Mouse (Mus musculus) liver, embryonic 11.5 days (tissue): ENCODE results near the gene Fabp2. TPM values are rescaled to one million over a fixed set of nuclear protein-coding genes. Genes with fewer than 3 reads are reported as not detected.

ENCODE experiments used
- ATAC-seq: fragments of 200-750 bp; cut with Nextera tagmentation; replicated peaks from 2 replicates; pipeline ENCODE4 v1.8.0; 2017; ENCODE audit warnings: moderate number of reproducible peaks, mild to moderate bottlenecking, moderate TSS enrichment, moderate library complexity; ENCODE audit not compliant: low FRiP score
- DNase-seq: peaks from one replicate; pipeline ENCODE4 v3.0.0-alpha.2; 2017; ENCODE audit warnings: low spot score
- H3K27ac ChIP-seq: fragments of 300-500 bp; sonication (generic); 2 replicates; pipeline ENCODE4 v1.5.1; 2014; ENCODE audit warnings: mild to moderate bottlenecking, low read depth, low read length, control low read depth
- H3K27me3 ChIP-seq: fragments of 300-500 bp; sonication (generic); replicated peaks from 2 replicates; pipeline ENCODE4 v1.6.1; 2014; ENCODE audit warnings: low read length, mixed read lengths; ENCODE audit not compliant: control insufficient read depth, insufficient read depth
- H3K36me3 ChIP-seq: fragments of 300-500 bp; sonication (generic); 2 replicates; pipeline ENCODE4 v1.6.1; 2014; ENCODE audit warnings: mild to moderate bottlenecking, low read length, moderate library complexity, mixed read lengths; ENCODE audit not compliant: control insufficient read depth, insufficient read depth
- H3K4me1 ChIP-seq: fragments of 300-500 bp; sonication (generic); replicated peaks from 2 replicates; pipeline ENCODE4 v1.6.1; 2014; ENCODE audit warnings: low read length, mixed read lengths; ENCODE audit not compliant: control insufficient read depth, insufficient read depth
- H3K4me2 ChIP-seq: fragments of 300-500 bp; sonication (generic); 2 replicates; pipeline ENCODE4 v1.6.1; 2014; ENCODE audit warnings: mild to moderate bottlenecking, control low read depth, moderate library complexity
- H3K4me3 ChIP-seq: fragments of 300-500 bp; sonication (generic); 2 replicates; pipeline ENCODE4 v1.5.1; 2014; ENCODE audit warnings: low read depth, low read length, control low read depth
- H3K9ac ChIP-seq: fragments of 300-500 bp; sonication (generic); 2 replicates; pipeline ENCODE4 v1.6.1; 2014; ENCODE audit warnings: low read depth, low read length, control low read depth
- H3K9me3 ChIP-seq: fragments of 300-500 bp; sonication (generic); 2 replicates; pipeline ENCODE4 v1.6.1; 2016; ENCODE audit warnings: low read length, inconsistent platforms, mixed read lengths; ENCODE audit not compliant: control insufficient read depth
- WGBS: fragments of 180-500 bp; shearing (Covaris S2); extraction: QIAGEN DNeasy Blood & Tissue Kit; methylation state at CpG from one replicate; pipeline ENCODE4 v1.1.7; 2014; 5-methylcytosine and 5-hydroxymethylcytosine counted together
- polyA plus RNA-seq: library from polyadenylated mRNA; unstranded; fragments of >200 nt; fragmentation: Nextera tagmentation; extraction: Ambion mirVana; gene quantifications from 2 replicates; pipeline ENCODE4 v1.2.1, GENCODE M21; 2014

The Fabp2 gene
- polyA plus RNA-seq = 4.3 and 5.4 TPM in 2 replicates

DNA sequence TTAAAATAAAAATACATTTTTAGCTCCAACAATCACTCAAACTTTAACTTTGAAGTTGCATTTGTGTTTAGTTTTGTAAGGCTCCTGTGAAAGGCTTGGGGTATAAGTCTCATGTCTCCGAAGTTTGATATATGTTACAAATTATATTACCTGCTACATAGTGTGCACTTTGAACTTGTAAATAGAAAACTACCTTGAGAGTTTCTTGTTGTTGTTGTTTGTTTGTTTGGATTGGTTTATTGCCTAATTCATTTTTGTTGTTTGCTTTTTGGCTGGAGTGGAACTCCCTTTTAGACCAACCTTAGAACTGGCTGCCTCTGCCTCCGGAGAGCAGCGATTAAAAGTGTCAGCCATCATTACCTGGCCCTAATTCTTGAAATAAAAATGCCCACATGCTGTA, at the start of gene Fabp2:
Fabp2 (plus strand) TSS at position 301 of the 400 bp plus-strand sequence.
- H3K27me3 ChIP-seq = no peaks in the 10 kb centered on the region
- H3K36me3 ChIP-seq = no peaks in the 10 kb centered on the region
- no peak within 1 kb of the TSS for H3K9ac ChIP-seq
- no peak within 1 kb of the TSS for H3K27ac ChIP-seq
- H3K4me2 ChIP-seq = no peak within 1 kb of the TSS
- no peaks in the 10 kb centered on the region for H3K9me3 ChIP-seq
- DNase-seq (no peak), ATAC-seq (no peak)
- no peak within 1 kb of the TSS for H3K4me3 ChIP-seq
- WGBS = 91% methylated on average over 3 of the region's 3 CpGs
- H3K4me1 ChIP-seq = no peaks in the 10 kb centered on the region

GRCm38 (mm10) chr3:122848410-122849034, 46.4 kb upstream of the Fabp2 start:
- WGBS = 51% methylated on average over 5 of the region's 5 CpGs
- Histone ChIP-seq H3K4me2 (no peak overlapping the region), H3K9me3 (no peaks in the 10 kb centered on the region), H3K27me3 (no peaks in the 10 kb centered on the region), H3K36me3 (peaks cover 5% of the 10 kb centered on the region; the same call in 1 of the 2 replicates), H3K9ac (no peak overlapping the region), H3K4me3 (no peak overlapping the region), H3K4me1 (no peaks in the 10 kb centered on the region), H3K27ac (no peak overlapping the region)
- ATAC-seq (no peak), DNase-seq (no peak)

- no peaks in the 10 kb centered on the region for H3K9me3 ChIP-seq
- no peak for ATAC-seq
- no peak overlapping the region for H3K27ac ChIP-seq
- no peaks in the 10 kb centered on the region for H3K36me3 ChIP-seq
- H3K4me1 ChIP-seq = no peaks in the 10 kb centered on the region
- DNase-seq = no peak
- H3K4me2 ChIP-seq = no peak overlapping the region
- H3K27me3 ChIP-seq = no peaks in the 10 kb centered on the region
- 65% methylated on average over 11 of the region's 11 CpGs for WGBS
- no peak overlapping the region for H3K4me3 ChIP-seq
- H3K9ac ChIP-seq = no peak overlapping the region
Observed at GRCm38 (mm10) chr3:122855149-122855548, 39.7 kb upstream of the Fabp2 start.

DNA sequence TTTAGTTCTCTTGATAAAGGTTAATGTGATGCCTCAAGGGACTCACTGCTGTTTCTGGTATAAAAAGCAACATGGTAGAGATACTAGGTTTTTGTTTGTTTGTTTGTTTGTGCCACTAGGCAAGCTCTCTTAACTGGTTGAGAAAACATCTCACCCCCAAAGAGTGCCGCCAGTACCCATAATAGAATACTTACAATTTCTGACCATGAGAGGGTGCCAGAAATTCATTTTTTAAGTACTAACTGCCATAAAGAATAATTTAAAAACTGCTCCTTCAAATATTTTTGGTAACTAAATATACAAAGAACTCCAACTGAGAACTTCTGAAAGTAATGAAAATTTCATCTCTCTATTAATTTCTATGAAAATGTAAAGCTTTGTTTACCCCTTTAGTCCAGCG, 35.0 kb upstream of the Fabp2 start:
- no peaks in the 10 kb centered on the region for H3K9me3 ChIP-seq
- H3K9ac ChIP-seq = no peak overlapping the region
- H3K4me2 ChIP-seq = no peak overlapping the region
- DNase-seq (no peak), ATAC-seq (no peak)
- no peaks in the 10 kb centered on the region for H3K4me1 ChIP-seq
- WGBS = 78% methylated on average over 2 of the region's 2 CpGs
- no peak overlapping the region for H3K4me3 ChIP-seq
- H3K27me3 ChIP-seq = no peaks in the 10 kb centered on the region
- no peak overlapping the region for H3K27ac ChIP-seq
- no peaks in the 10 kb centered on the region for H3K36me3 ChIP-seq

- no peak; the same call in 1 of the 2 replicates for ATAC-seq
- DNase-seq = no peak
- no peaks in the 10 kb centered on the region for H3K36me3 ChIP-seq
- H3K4me1 ChIP-seq = no peaks in the 10 kb centered on the region
- no peak overlapping the region for H3K4me2 ChIP-seq
- no peaks in the 10 kb centered on the region for H3K9me3 ChIP-seq
- no peaks in the 10 kb centered on the region for H3K27me3 ChIP-seq
- no peak overlapping the region for H3K4me3 ChIP-seq
- no peak overlapping the region for H3K9ac ChIP-seq
- H3K27ac ChIP-seq = no peak overlapping the region
- 83% methylated on average over 12 of the region's 12 CpGs for WGBS
Observed at GRCm38 (mm10) chr3:122860573-122861498, 34.0 kb upstream of the Fabp2 start.

- H3K27ac ChIP-seq = no peak overlapping the region
- DNase-seq = no peak
- no peaks in the 10 kb centered on the region for H3K9me3 ChIP-seq
- H3K9ac ChIP-seq = no peak overlapping the region
- no peak overlapping the region for H3K4me2 ChIP-seq
- no peak for ATAC-seq
- no peaks in the 10 kb centered on the region for H3K27me3 ChIP-seq
- H3K4me3 ChIP-seq = no peak overlapping the region
- H3K36me3 ChIP-seq = no peaks in the 10 kb centered on the region
- H3K4me1 ChIP-seq = no peaks in the 10 kb centered on the region
- WGBS = 81% methylated on average over 4 of the region's 4 CpGs
Observed at GRCm38 (mm10) chr3:122865092-122865491, 29.8 kb upstream of the Fabp2 start.

GRCm38 (mm10) chr3:122868270-122868669, 26.6 kb upstream of the Fabp2 start:
- no peaks in the 10 kb centered on the region for H3K9me3 ChIP-seq
- ATAC-seq = no peak
- no peak overlapping the region for H3K4me2 ChIP-seq
- H3K9ac ChIP-seq = no peak overlapping the region
- no peak overlapping the region for H3K4me3 ChIP-seq
- no peak overlapping the region for H3K27ac ChIP-seq
- DNase-seq = no peak
- H3K4me1 ChIP-seq = no peaks in the 10 kb centered on the region
- H3K27me3 ChIP-seq = no peaks in the 10 kb centered on the region
- WGBS = 71% methylated on average over 1 of the region's 1 CpGs
- no peaks in the 10 kb centered on the region for H3K36me3 ChIP-seq

DNA sequence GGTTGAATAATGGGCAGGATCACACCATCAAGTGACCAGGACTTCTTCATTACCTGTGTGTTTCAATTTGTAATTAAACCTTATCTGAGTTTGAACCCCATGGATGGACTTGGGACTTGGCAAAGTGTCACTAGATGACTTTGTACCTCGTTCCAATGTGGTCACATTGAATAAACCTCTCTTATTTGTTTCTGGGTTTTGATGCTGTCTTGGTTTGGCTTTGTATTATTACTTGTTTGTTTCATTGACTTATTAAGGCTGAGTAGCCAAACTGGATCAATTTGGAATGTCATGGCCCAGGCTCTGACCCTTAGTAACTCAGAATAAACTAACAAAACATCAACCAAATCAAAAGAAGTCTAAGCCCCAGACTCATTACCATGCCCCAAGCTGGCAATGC, 23.3 kb upstream of the Fabp2 start:
- H3K36me3 ChIP-seq = no peaks in the 10 kb centered on the region
- no peak overlapping the region for H3K27ac ChIP-seq
- 60% methylated on average over 1 of the region's 1 CpGs for WGBS
- no peak overlapping the region for H3K9ac ChIP-seq
- H3K27me3 ChIP-seq = no peaks in the 10 kb centered on the region
- no peaks in the 10 kb centered on the region for H3K4me1 ChIP-seq
- no peak for DNase-seq
- ATAC-seq = no peak
- H3K9me3 ChIP-seq = no peaks in the 10 kb centered on the region
- H3K4me2 ChIP-seq = no peak overlapping the region
- H3K4me3 ChIP-seq = no peak overlapping the region
